8 mouse cellular contexts compared by ENCODE assay signal in the genomic region with DNA sequence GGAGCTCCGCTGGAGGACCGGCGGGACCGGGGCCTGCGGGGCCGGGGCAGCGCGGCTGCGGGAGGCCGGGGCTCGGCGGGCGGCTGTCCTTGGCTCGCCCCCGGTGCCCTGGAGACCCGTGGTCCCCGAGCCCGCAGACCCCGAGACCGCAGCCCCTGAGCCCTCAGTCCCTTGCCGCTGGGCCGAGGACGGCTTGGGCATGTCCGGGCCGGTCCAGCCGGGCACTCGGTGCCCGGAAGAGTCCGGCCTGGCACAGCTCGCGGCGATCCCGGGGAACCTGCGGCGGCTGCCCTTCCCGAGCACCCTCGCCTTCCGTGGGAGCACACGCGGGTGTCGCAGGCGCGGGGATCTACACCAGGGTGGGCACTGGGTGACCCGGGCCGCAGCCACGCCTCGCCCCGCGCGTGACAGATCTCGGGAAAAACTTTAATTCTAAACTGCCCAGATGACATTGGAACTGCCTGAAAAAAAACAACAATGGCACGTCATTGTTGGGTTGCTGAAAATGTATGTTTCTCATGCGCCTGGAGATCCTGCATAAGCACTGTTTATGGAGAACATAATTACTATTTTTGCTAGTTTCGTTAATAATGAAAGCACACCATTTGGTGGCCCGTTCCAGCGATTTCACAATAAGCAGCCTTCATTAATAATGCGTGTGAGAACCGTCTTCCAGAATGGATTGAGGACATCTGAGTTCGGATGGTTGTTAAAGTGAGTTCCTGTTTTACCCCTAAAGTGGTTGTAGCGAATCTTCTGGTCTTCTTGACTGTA. TPM values are rescaled to one million over a fixed set of nuclear protein-coding genes. Genes with fewer than 3 reads are reported as not detected.
DNase-seq lines count a peak whose midpoint lies in the region; ATAC-seq and TF ChIP-seq lines count a peak whose summit lies in the region.

No protein-coding gene starts in this region.

- H3K4me1 ChIP-seq in embryonic facial prominence, embryonic 11.5 days (ENCODE audit: control insufficient read depth, insufficient read depth, low read length) = no peaks in the 10 kb centered on the region
- H3K4me1 ChIP-seq in limb, embryonic 15.5 days = 0 out of 2 replicates have a peak, but pooled peaks cover 14% of the 10 kb centered on the region
- H3K4me1 ChIP-seq in midbrain, postnatal 0 days (ENCODE audit: insufficient read depth, low read length) = no peaks in the 10 kb centered on the region

- H3K9me3 ChIP-seq in embryonic facial prominence, embryonic 11.5 days (replicated peaks; ENCODE audit: control insufficient read depth, low read length) = no peaks in the 10 kb centered on the region
- no peaks in the 10 kb centered on the region for H3K9me3 ChIP-seq in limb, embryonic 15.5 days
- no peaks in the 10 kb centered on the region for H3K9me3 ChIP-seq in midbrain, postnatal 0 days (ENCODE audit: low read length)

- WGBS in embryonic facial prominence, embryonic 11.5 days = 2% methylated on average over 45 of the region's 60 CpGs
- whole genome bisulfite sequencing in limb, embryonic 15.5 days = 1% methylated on average over 55 of the region's 60 CpGs
- 2% methylated on average over 36 of the region's 60 CpGs for WGBS in midbrain, postnatal 0 days

- no peak overlapping the region for H3K27ac ChIP-seq in embryonic facial prominence, embryonic 11.5 days (replicated peaks; ENCODE audit: low read depth, low read length)
- H3K27ac ChIP-seq in limb, embryonic 15.5 days = peak overlapping the region; percentile 51
- no peak overlapping the region for H3K27ac ChIP-seq in midbrain, postnatal 0 days (ENCODE audit: low read depth, low read length)

- peak overlapping the region; percentile 62 for H3K4me3 ChIP-seq in embryonic facial prominence, embryonic 11.5 days (ENCODE audit: low read depth, low read length)
- H3K4me3 ChIP-seq in limb, embryonic 15.5 days = peak overlapping the region; percentile 71
- H3K4me3 ChIP-seq in midbrain, postnatal 0 days (ENCODE audit: low read depth, low read length) = peak overlapping the region; percentile 75

- intact Hi-C loops in heart, postnatal 14 days (cut with DNase I) = loop anchor here (2.0 to 10.0 kb wide), 2 partner anchors 41 to 189 kb away; a partner anchor contains a TSS

- H3K27me3 ChIP-seq in embryonic facial prominence, embryonic 11.5 days (ENCODE audit: control insufficient read depth, insufficient read depth, low read length) = no peaks in the 10 kb centered on the region
- H3K27me3 ChIP-seq in limb, embryonic 15.5 days = no peaks in the 10 kb centered on the region
- H3K27me3 ChIP-seq in midbrain, postnatal 0 days (ENCODE audit: insufficient read depth, low read length) = 0 out of 2 replicates have a peak, but pooled peaks cover 4% of the 10 kb centered on the region

- peak; percentile 59; the same call in 1 of the 2 replicates for ATAC-seq in embryonic facial prominence, embryonic 11.5 days (replicated peaks; ENCODE audit: insufficient number of reproducible peaks, low FRiP score, low TSS enrichment, low read depth)
- peak; percentile 71 for ATAC-seq in limb, embryonic 15.5 days (ENCODE audit: insufficient number of reproducible peaks, low FRiP score, low TSS enrichment, low read depth)
- ATAC-seq in midbrain, postnatal 0 days (ENCODE audit: low FRiP score) = peak; percentile 62

- peak overlapping the region; percentile 78 for H3K9ac ChIP-seq in embryonic facial prominence, embryonic 11.5 days (replicated peaks; ENCODE audit: low read length)
- peak overlapping the region; percentile 76 for H3K9ac ChIP-seq in limb, embryonic 15.5 days
- peak overlapping the region; percentile 68 for H3K9ac ChIP-seq in midbrain, postnatal 0 days (replicated peaks; ENCODE audit: low read length, poor library complexity, severe bottlenecking)

- H3K36me3 ChIP-seq in embryonic facial prominence, embryonic 11.5 days (replicated peaks; ENCODE audit: control insufficient read depth, insufficient read depth, low read depth, low read length) = no peaks in the 10 kb centered on the region
- no peaks in the 10 kb centered on the region for H3K36me3 ChIP-seq in limb, embryonic 15.5 days
- no peaks in the 10 kb centered on the region for H3K36me3 ChIP-seq in midbrain, postnatal 0 days (ENCODE audit: insufficient read depth, low read length)

- H3K4me2 ChIP-seq in embryonic facial prominence, embryonic 11.5 days (ENCODE audit: low read depth, low read length) = peak overlapping the region; percentile 90
- H3K4me2 ChIP-seq in limb, embryonic 15.5 days = peak overlapping the region; percentile 79
- peak overlapping the region; percentile 98 for H3K4me2 ChIP-seq in midbrain, postnatal 0 days (ENCODE audit: low read depth, low read length, poor library complexity, severe bottlenecking)

- DNase-seq in heart, adult 18-20 months = peak; percentile 31 to 73
- DNase-seq in heart, adult 11 months = no peak
- peak; percentile 67 for DNase-seq in adipocyte (ENCODE audit: low spot score)
- peak; percentile 36 for DNase-seq in embryonic facial prominence, embryonic 11.5 days (ENCODE audit: low spot score)
- peak; percentile 57 to 61 for DNase-seq in heart, postnatal 14 days
- DNase-seq in midbrain, postnatal 0 days (ENCODE audit: low spot score) = no peak
- no peak for DNase-seq in left cerebral cortex, adult 11 months (ENCODE audit: low spot score)

- TF ChIP-seq CTCF in midbrain, postnatal 0 days (IDR thresholded peaks at IDR 0.05) = no peak

RNA-seq across cellular contexts. Expression of a gene that starts 0.6 kb away (rescaled TPM):
- total RNA-seq in heart, adult 18-20 months (2021) = 100 to 1,000 TPM; 270 to 291 TPM
- 8.6 and 8.8 TPM in 2 replicates for polyA plus RNA-seq in embryonic facial prominence, embryonic 11.5 days (2014; fragmentation: Nextera tagmentation; extraction: Ambion mirVana)
- 100 to 1,000 TPM; 220 to 230 TPM for total RNA-seq in heart, postnatal 14 days (2021)
- polyA plus RNA-seq in limb, embryonic 15.5 days (2015; fragmentation: Nextera tagmentation; extraction: Ambion mirVana) = 21.4 and 21.8 TPM in 2 replicates
- total RNA-seq in midbrain, postnatal 0 days (2014; rRNA removed) = 8.0 and 8.5 TPM in 2 replicates
- polyA plus RNA-seq in midbrain, postnatal 0 days (2015; fragmentation: Nextera tagmentation; extraction: Ambion mirVana) = 3.4 and 3.6 TPM in 2 replicates

Comparison
In these comparisons a context has a peak if more than half of its experiments do, and no peak if none do; other contexts are left out.
1. DNase-seq: peak in heart, adult 18-20 months (2 of 2), adipocyte (single experiment), embryonic facial prominence, embryonic 11.5 days (single experiment) and heart, postnatal 14 days (2 of 2); none in heart, adult 11 months (single experiment), midbrain, postnatal 0 days (single experiment) and left cerebral cortex, adult 11 months (single experiment).
2. RNA of a gene that starts 0.6 kb away (total RNA-seq): 270 to 291 TPM in heart, adult 18-20 months and 220 to 230 TPM in heart, postnatal 14 days; 8.0 to 8.5 TPM in midbrain, postnatal 0 days; every median in the first group is over 10 times any median in the second.
3. Peak in every context shown above with its lines, with median percentiles within 50 percentile points of each other: ATAC-seq, H3K4me2 ChIP-seq, H3K4me3 ChIP-seq and H3K9ac ChIP-seq.